Mouse (Mus musculus) T-helper 2 cell (primary cell): ENCODE results near the gene Dync2li1.

Experiments
- in situ Hi-C: fragments of 300-600 bp; cut with MboI, MseI; formaldehyde crosslinking; loops from one replicate; pipeline ENCODE4 v1.15.1; 2025; ENCODE audit warnings: high pct_unique_total_duplicates

Dync2li1 gene

DNA sequence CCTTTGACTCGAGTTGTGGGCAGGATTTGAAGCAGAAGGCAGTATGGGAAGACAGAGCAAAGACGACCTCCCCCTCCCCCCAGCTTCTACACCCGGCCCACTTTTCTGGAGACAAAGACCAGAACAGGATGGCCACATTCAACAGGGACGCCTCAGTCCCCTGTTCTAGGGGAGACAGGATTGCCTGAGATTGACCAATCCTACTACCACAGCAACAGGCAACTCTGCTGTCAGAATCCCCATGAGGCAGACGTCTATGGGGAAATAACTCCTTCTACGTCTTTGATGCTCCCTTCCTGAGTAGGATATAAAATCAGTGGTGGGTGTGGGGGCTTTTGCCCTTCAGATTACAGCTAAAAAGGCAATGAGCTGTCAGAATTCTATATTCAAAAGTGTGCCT, 58.0 kb downstream of the Dync2li1 start:
- in situ Hi-C loops: no loop called here

DNA sequence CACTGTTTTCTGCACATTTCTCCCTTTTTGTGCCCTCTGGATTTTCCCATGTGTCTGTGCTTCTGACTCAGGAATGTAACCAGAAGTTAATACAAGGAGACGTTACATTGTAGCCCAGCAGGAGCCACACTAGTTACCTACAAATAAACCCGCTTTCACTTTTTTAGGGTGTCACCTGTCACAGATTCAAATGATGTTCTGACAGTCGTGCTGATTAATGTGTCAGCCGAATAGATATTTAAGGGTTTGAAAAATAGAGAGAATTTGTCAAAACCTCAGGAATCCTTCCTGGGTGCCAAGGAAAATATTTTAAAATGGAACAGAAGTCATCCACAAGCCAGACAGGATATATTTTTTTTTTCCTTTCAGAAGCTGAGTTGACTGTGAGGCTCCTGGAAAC, 59.0 kb downstream of the Dync2li1 start:
- in situ Hi-C loops: no loop called here

DNA sequence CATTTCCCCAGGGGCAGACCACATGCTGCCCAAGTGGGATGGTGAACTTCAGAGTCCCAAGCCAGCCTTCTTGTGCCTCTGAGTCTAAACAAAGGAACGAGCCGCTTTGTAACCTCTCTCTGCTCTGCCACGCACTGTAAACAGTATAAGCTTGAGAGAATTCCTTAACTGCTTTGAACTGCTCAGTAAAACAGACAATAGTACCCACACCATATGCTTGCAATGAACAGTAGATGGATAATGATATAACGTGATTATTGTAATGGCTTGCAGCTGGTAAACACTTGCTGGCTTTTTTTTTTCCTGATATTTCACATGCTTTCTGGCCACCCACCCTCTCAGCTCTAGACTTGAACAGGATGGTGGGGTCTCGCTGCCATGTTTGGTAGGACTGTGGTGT, 61.7 kb downstream of the Dync2li1 start:
- in situ Hi-C loops: no loop called here

DNA sequence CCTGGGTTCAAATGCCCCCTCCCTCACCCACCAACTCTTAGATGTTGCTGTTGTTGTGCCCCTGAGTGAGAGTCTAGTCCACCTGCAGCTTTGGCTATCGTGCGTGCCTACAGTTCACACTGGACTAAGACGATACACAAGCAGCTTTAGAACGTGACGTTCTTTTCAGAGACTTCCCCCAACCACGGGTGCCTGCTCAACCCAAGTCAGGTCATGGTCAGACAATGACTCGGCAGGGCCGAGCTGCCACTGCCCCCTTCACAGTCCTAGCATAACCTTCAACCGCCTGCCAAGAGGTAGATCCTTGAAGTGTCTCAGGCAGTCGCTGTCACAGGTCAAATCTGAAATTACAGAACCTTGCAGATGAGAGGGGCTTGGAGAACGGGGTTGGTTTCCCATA, 62.5 kb downstream of the Dync2li1 start:
- in situ Hi-C loops: no loop called here

DNA sequence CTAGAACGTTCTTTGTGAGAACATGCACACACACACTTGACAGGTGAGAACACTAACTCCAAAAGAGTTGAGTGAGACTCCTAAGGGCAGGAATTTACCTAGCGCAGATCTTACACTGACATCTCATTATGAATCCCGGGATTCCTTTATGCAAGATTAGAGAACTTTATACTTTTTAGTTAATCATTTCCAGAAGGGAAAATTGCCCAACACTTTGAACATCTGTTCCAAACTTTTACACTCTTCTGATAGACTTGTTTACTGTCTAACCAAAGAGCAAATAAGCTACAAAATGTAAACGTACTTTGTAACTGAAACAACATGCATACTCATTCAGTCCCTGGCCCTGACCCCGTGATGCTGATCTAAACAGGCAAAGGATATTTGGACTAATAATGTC, 63.0 kb downstream of the Dync2li1 start:
- in situ Hi-C loops: no loop called here

DNA sequence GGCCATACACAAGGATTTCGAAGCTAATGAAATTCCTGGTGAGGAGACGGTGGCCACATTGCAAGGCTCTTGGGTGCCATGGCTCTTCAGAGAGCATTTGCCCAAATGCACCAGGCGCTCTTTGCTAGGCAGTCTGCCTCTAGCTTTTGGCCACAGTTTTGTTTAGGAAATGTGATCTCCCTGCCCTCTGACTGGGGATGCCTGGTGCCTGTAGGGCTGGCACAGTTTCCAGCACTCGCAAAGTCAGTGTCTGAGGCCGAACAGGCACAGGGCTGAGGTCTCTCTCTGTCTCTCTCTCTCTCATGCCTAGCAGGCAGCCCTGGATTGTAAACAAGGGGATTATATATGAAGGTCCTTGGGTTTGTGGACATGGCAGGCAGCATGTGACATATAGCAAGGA, 63.8 kb downstream of the Dync2li1 start:
- in situ Hi-C loops: no loop called here

DNA sequence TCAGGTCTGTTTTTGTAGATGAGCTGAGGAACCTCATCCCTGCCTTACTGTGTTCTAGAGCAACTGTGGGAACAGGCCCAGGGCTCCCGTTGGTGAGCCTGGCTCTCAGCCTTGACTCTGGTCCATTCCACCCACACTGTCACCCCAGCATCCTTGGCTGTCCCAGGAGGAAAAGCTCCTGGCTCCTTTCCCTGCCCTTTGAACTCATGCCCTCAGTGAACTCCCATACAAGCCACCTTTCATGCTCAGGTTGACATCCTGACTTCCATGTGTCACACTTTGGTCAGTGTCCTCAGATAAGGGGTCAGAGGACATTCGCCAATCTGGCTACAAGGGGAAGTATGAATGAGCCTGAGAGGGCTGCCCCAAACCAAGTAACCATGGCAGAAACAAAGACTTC, 67.4 kb downstream of the Dync2li1 start:
- in situ Hi-C loops: no loop called here

DNA sequence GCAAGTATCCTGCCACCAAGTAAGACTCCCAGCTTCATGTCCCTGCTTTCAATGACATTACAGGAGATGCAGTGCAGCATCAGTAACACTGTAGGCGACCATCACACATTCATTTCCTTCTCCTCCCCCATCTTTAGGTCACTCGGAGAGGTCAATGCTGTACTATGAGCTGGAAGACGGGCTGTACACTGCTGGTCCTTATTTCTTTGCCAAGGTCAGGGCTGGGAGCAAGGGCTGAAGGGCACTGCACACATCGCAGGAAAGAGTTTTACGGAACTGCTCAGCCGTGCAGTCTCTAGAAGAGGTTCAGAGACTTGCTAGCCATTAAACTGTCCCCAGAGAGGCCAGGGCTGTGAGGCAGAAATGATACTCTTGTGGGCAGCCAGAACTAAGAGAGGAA, 70.2 kb downstream of the Dync2li1 start:
- in situ Hi-C loops: no loop called here

DNA sequence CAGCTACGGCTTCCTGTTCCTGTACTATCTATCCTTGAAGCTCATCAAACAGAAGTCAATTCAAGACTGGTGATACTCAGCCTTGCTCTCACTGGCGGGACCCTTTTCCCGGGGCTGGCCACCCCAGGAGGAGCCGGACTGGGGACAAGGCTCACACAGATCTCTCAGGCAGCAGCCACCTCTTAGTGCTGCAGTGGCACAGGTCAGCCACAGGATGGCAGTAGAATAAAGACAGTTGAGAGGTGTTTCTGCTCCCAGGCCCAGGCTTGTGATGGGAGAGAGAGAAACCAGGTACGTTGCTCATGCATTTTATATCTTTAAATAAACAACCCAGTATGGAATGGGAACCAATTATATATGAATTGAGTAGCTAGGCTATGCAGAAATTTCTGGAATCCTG, 72.4 kb downstream of the Dync2li1 start:
- in situ Hi-C loops: no loop called here
